Mouse (Mus musculus) kidney, postnatal 10 days (tissue): Measurements from ENCODE around the gene Dpp6.

Experiments
- DNase-seq: peaks from one replicate; pipeline ENCODE4 v3.0.0; 2021; ENCODE audit warnings: mixed read lengths

The Dpp6 gene

GRCm38 (mm10) chr5:26969941-26970590 is 153.1 kb downstream of the Dpp6 start:
- peak; percentile 7 for DNase-seq

- no peak for DNase-seq
Measured at GRCm38 (mm10) chr5:26973166-26973565, 156.2 kb downstream of the Dpp6 start.

GRCm38 (mm10) chr5:26979348-26979747 is 162.3 kb downstream of the Dpp6 start:
- DNase-seq, result no peak

- DNase-seq, result no peak
Measured at GRCm38 (mm10) chr5:26979755-26980154, 162.8 kb downstream of the Dpp6 start.

- no peak for DNase-seq
Measured at GRCm38 (mm10) chr5:26985114-26985513, 168.1 kb downstream of the Dpp6 start.

GRCm38 (mm10) chr5:26991587-26991986 is 174.6 kb downstream of the Dpp6 start:
- DNase-seq, result no peak

GRCm38 (mm10) chr5:27003537-27003936 is 186.5 kb downstream of the Dpp6 start:
- DNase-seq, result no peak

- no peak for DNase-seq
Measured at GRCm38 (mm10) chr5:27009157-27009556, 192.2 kb downstream of the Dpp6 start.

- no peak for DNase-seq
Measured at GRCm38 (mm10) chr5:27010582-27010981, 193.6 kb downstream of the Dpp6 start.

- DNase-seq, result no peak
Measured at GRCm38 (mm10) chr5:27018314-27018956, 201.4 kb downstream of the Dpp6 start.

- no peak for DNase-seq
Measured at GRCm38 (mm10) chr5:27028611-27029010, 211.6 kb downstream of the Dpp6 start.

GRCm38 (mm10) chr5:27029784-27030183 is 212.8 kb downstream of the Dpp6 start:
- no peak for DNase-seq

- no peak for DNase-seq
Measured at GRCm38 (mm10) chr5:27034858-27035257, 217.9 kb downstream of the Dpp6 start.

- peak; percentile 6 for DNase-seq
Measured at GRCm38 (mm10) chr5:27035291-27035690, 218.3 kb downstream of the Dpp6 start.

GRCm38 (mm10) chr5:27035891-27036290 is 218.9 kb downstream of the Dpp6 start:
- no peak for DNase-seq

- DNase-seq, result no peak
Measured at GRCm38 (mm10) chr5:27037796-27038195, 220.8 kb downstream of the Dpp6 start.

GRCm38 (mm10) chr5:27048167-27048566 is 231.2 kb downstream of the Dpp6 start:
- DNase-seq, result no peak

GRCm38 (mm10) chr5:27048926-27049325 is 231.9 kb downstream of the Dpp6 start:
- no peak for DNase-seq

- no peak for DNase-seq
Measured at GRCm38 (mm10) chr5:27049341-27050091, 232.5 kb downstream of the Dpp6 start.

- no peak for DNase-seq
Measured at GRCm38 (mm10) chr5:27051250-27051649, 234.2 kb downstream of the Dpp6 start.

GRCm38 (mm10) chr5:27052441-27052840 is 235.4 kb downstream of the Dpp6 start:
- peak; percentile 54 for DNase-seq

GRCm38 (mm10) chr5:27056436-27056835 is 239.4 kb downstream of the Dpp6 start:
- no peak for DNase-seq

GRCm38 (mm10) chr5:27060114-27060513 is 243.1 kb downstream of the Dpp6 start:
- no peak for DNase-seq

- peak; percentile 31 for DNase-seq
Measured at GRCm38 (mm10) chr5:27063871-27064270, 246.9 kb downstream of the Dpp6 start.
